Mouse (Mus musculus): ENCODE results near the gene Pkmyt1. TPM values are rescaled to one million over a fixed set of nuclear protein-coding genes. Genes with fewer than 3 reads are reported as not detected.

Pkmyt1 gene
- total RNA-seq, 2 experiments from 2014 or later = 0.32 to 0.57 TPM

Other genes with a start within 250 kb of the Pkmyt1 start
- not detected for gene Vmn2r117, start 246.6 kb upstream of the Pkmyt1 start, total RNA-seq (2021)
- gene Zfp213, start 162.1 kb upstream of the Pkmyt1 start, total RNA-seq (2021) = 1 to 10 TPM; 2.1 to 2.8 TPM
- gene Zfp13, start 126.8 kb upstream of the Pkmyt1 start, total RNA-seq (2021) = 1 to 10 TPM; 2.5 to 2.9 TPM
- not detected for gene Zscan10, start 125.5 kb upstream of the Pkmyt1 start, total RNA-seq (2021)
- gene Mmp25, start 81.1 kb upstream of the Pkmyt1 start, total RNA-seq (2021) = under 1 TPM in 1 of 2 experiments, not detected in 1; 0.07 TPM
- not detected for gene Bicdl2, start 65.8 kb upstream of the Pkmyt1 start, total RNA-seq (2021)
- 100 to 1,000 TPM; 135 to 138 TPM for gene Hcfc1r1, start 52.7 kb upstream of the Pkmyt1 start, total RNA-seq (2021)
- gene Thoc6, start 52.5 kb upstream of the Pkmyt1 start, total RNA-seq (2021) = 1 to 10 TPM; 6.9 to 9.9 TPM
- gene Tnfrsf12a, start 48.9 kb upstream of the Pkmyt1 start, total RNA-seq (2021) = 10 to 100 TPM; 19.6 to 99.5 TPM
- gene Cldn6, start 47.1 kb upstream of the Pkmyt1 start, total RNA-seq (2021) = not detected
- under 1 TPM in 1 of 2 experiments, not detected in 1; 0.21 TPM for gene Cldn9, start 42.3 kb upstream of the Pkmyt1 start, total RNA-seq (2021)
- not detected for gene 1520401A03Rik, start 3.6 kb upstream of the Pkmyt1 start, total RNA-seq (2021)
- gene Paqr4, start 14.5 kb downstream of the Pkmyt1 start, total RNA-seq (2021) = 1 to 10 TPM; 2.3 to 2.8 TPM
- not detected for gene Kremen2, start 19.5 kb downstream of the Pkmyt1 start, total RNA-seq (2021)
- 10 to 100 TPM; 50.0 to 59.2 TPM for gene Flywch1, start 45.3 kb downstream of the Pkmyt1 start, total RNA-seq (2021)
- gene Flywch2, start 59.7 kb downstream of the Pkmyt1 start, total RNA-seq (2021) = not detected
- gene Srrm2, start 64.2 kb downstream of the Pkmyt1 start, total RNA-seq (2021) = 100 to 1,000 TPM; 145 to 160 TPM
- gene Elob, start 102.8 kb downstream of the Pkmyt1 start, total RNA-seq (2021) = 100 to 1,000 TPM; 394 to 418 TPM
- not detected for gene Prss33, start 109.7 kb downstream of the Pkmyt1 start, total RNA-seq (2021)
- gene Prss32, start 117.5 kb downstream of the Pkmyt1 start, total RNA-seq (2021) = not detected
- not detected for gene Prss41, start 117.8 kb downstream of the Pkmyt1 start, total RNA-seq (2021)
- gene Prss21, start 141.7 kb downstream of the Pkmyt1 start, total RNA-seq (2021) = not detected
- gene Dcpp1, start 154.5 kb downstream of the Pkmyt1 start, total RNA-seq (2021) = not detected
- not detected for gene Dcpp2, start 154.5 kb downstream of the Pkmyt1 start, total RNA-seq (2021)
- not detected for gene Dcpp3, start 191.1 kb downstream of the Pkmyt1 start, total RNA-seq (2021)
- gene Sbp, start 215.3 kb downstream of the Pkmyt1 start, total RNA-seq (2021) = not detected
- gene Sbpl, start 228.9 kb downstream of the Pkmyt1 start, total RNA-seq (2021) = not detected

All from gastrocnemius, adult 18-20 months (tissue).